16 mouse cellular contexts compared by ENCODE assay signal in genomic region chr8:46477747-46478458, GRCm38 (mm10). TPM values are rescaled to one million over a fixed set of nuclear protein-coding genes. Genes with fewer than 3 reads are reported as not detected.
DNase-seq lines count a peak whose midpoint lies in the region; ATAC-seq and TF ChIP-seq lines count a peak whose summit lies in the region.
"Had no signal": no experiment of that assay in that cellular context is flagged by ENCODE, and none has a peak within 500 bp of the region (broad histone marks: within the 10 kb centered on the region; RNA-seq: fewer than 3 reads in every experiment).

No protein-coding gene starts in this region.

- WGBS in heart, adult 2 months, result 71% methylated on average over 9 of the region's 9 CpGs
- 44% methylated on average over 9 of the region's 9 CpGs for WGBS in liver, postnatal 0 days (ENCODE audit: insufficient replicate concordance)
- 87% methylated on average over 9 of the region's 9 CpGs for WGBS in midbrain, embryonic 14.5 days

- intact Hi-C loops in heart, adult 2 months (cut with DNase I), result no loop called here

- no peaks in the 10 kb centered on the region for H3K9me3 ChIP-seq in liver, postnatal 0 days (ENCODE audit: low read length)
- H3K9me3 ChIP-seq in midbrain, embryonic 14.5 days (ENCODE audit: control insufficient read depth, low read length), result no peaks in the 10 kb centered on the region
- H3K9me3 ChIP-seq: forebrain, embryonic 12.5 days; limb, embryonic 13.5 days; megakaryocyte, embryonic 14.5 days had no signal

- H3K27ac ChIP-seq in heart, adult 2 months, result peak overlapping the region; percentile 92
- H3K27ac ChIP-seq in liver, postnatal 0 days (ENCODE audit: low read depth), result peak overlapping the region; percentile 90
- no peak overlapping the region for H3K27ac ChIP-seq in midbrain, embryonic 14.5 days (replicated peaks; ENCODE audit: low read depth, low read length)
- H3K27ac ChIP-seq: forebrain, embryonic 12.5 days; left cerebral cortex, adult 2 months; limb, embryonic 13.5 days had no signal

- H3K27me3 ChIP-seq in heart, adult 2 months (ENCODE audit: control insufficient read depth, insufficient read depth, low read length), result no peaks in the 10 kb centered on the region
- H3K27me3 ChIP-seq in liver, postnatal 0 days (ENCODE audit: insufficient read depth, low read length), result no peaks in the 10 kb centered on the region
- H3K27me3 ChIP-seq in midbrain, embryonic 14.5 days (ENCODE audit: control insufficient read depth, insufficient read depth, low read length), result no peaks in the 10 kb centered on the region
- H3K27me3 ChIP-seq: megakaryocyte, embryonic 14.5 days had no signal

- peaks cover 7% of the 10 kb centered on the region for H3K79me2 ChIP-seq in heart, adult 2 months (replicated peaks; ENCODE audit: control insufficient read depth, insufficient read depth, low read length)

- peak overlapping the region; percentile 74 for H3K4me2 ChIP-seq in liver, postnatal 0 days (ENCODE audit: low read depth, low read length)
- no peak overlapping the region for H3K4me2 ChIP-seq in midbrain, embryonic 14.5 days (ENCODE audit: low read length)
- H3K4me2 ChIP-seq: forebrain, embryonic 12.5 days; limb, embryonic 13.5 days had no signal

- no peak for TF ChIP-seq EP300 in heart, adult 2 months (IDR thresholded peaks at IDR 0.05; ENCODE audit: insufficient read depth, low read depth, low read length)
- no peak for TF ChIP-seq EP300 in liver, postnatal 0 days (IDR thresholded peaks at IDR 0.05; ENCODE audit: low read depth)

- H3K9ac ChIP-seq in heart, adult 2 months (ENCODE audit: low read depth, low read length), result no peak overlapping the region
- peak overlapping the region; percentile 66 for H3K9ac ChIP-seq in liver, postnatal 0 days (replicated peaks)
- H3K9ac ChIP-seq in midbrain, embryonic 14.5 days (replicated peaks; ENCODE audit: low read length), result no peak overlapping the region
- H3K9ac ChIP-seq: forebrain, embryonic 12.5 days; limb, embryonic 13.5 days had no signal

- DNase-seq in heart, adult 2 months, result no peak
- no peak for DNase-seq in heart, adult 11 months
- DNase-seq in spleen, postnatal 10 days (ENCODE audit: low spot score in 2 of 2), result peak; percentile 17 to 20
- DNase-seq in spleen, adult 18-20 months, result no peak
- DNase-seq in liver, postnatal 0 days, result no peak
- DNase-seq in midbrain, embryonic 14.5 days, result no peak
- no peak for DNase-seq in testis, postnatal 10 days (ENCODE audit: low spot score)
- no peak for DNase-seq in right cerebral cortex, postnatal 14 days
- DNase-seq: adrenal gland, adult 2 months; B cell, adult 2 months; cerebellum, adult 9-11 months had no signal

- no peak for TF ChIP-seq POLR2A in heart, adult 2 months (IDR thresholded peaks at IDR 0.05; ENCODE audit: insufficient read depth, low read depth, low read length)

- ATAC-seq in liver, postnatal 0 days, result peak; percentile 52
- ATAC-seq in midbrain, embryonic 14.5 days (ENCODE audit: low FRiP score, low TSS enrichment), result no peak
- ATAC-seq: inflammation-experienced regulatory T-cells, adult 6 months had no signal

- H3K4me3 ChIP-seq in heart, adult 2 months, result no peak overlapping the region
- peak overlapping the region; percentile 5; the same call in 1 of the 2 replicates for H3K4me3 ChIP-seq in liver, postnatal 0 days (ENCODE audit: low read depth, low read length)
- H3K4me3 ChIP-seq in midbrain, embryonic 14.5 days (replicated peaks; ENCODE audit: low read depth, low read length), result no peak overlapping the region
- H3K4me3 ChIP-seq: forebrain, embryonic 12.5 days; left cerebral cortex, adult 2 months; limb, embryonic 13.5 days; megakaryocyte, embryonic 14.5 days had no signal

- peaks cover 16% of the 10 kb centered on the region for H3K4me1 ChIP-seq in heart, adult 2 months (ENCODE audit: control insufficient read depth, insufficient read depth, low read length)
- H3K4me1 ChIP-seq in liver, postnatal 0 days (ENCODE audit: insufficient read depth), result peaks cover 54% of the 10 kb centered on the region
- 0 out of 2 replicates have a peak, but pooled peaks cover 7% of the 10 kb centered on the region for H3K4me1 ChIP-seq in midbrain, embryonic 14.5 days (ENCODE audit: control insufficient read depth, insufficient read depth, low read length)

- no peak for TF ChIP-seq CTCF in heart, adult 2 months (IDR thresholded peaks at IDR 0.05)
- TF ChIP-seq CTCF in liver, postnatal 0 days (IDR thresholded peaks at IDR 0.05; ENCODE audit: low read depth), result no peak

- peaks cover 8% of the 10 kb centered on the region for H3K36me3 ChIP-seq in heart, adult 2 months (ENCODE audit: control insufficient read depth, insufficient read depth, low read length)
- H3K36me3 ChIP-seq in liver, postnatal 0 days (replicated peaks; ENCODE audit: insufficient read depth, low read length), result peaks cover 27% of the 10 kb centered on the region
- H3K36me3 ChIP-seq in midbrain, embryonic 14.5 days (ENCODE audit: control insufficient read depth, insufficient read depth, low read length), result no peaks in the 10 kb centered on the region
- H3K36me3 ChIP-seq: forebrain, embryonic 12.5 days; limb, embryonic 13.5 days had no signal

RNA-seq across cellular contexts. Expression of gene Acsl1, which starts 7.1 kb away (rescaled TPM):
- 100 to 1,000 TPM; 774 to 911 TPM for total RNA-seq in heart, adult 2 months (2021)
- 330 and 577 TPM in 2 replicates for polyA plus RNA-seq in heart, adult 2 months (2012; rRNA removed)
- polyA plus RNA-seq in liver, postnatal 0 days (2015; fragmentation: Nextera tagmentation; extraction: Ambion mirVana), result 428 and 466 TPM in 2 replicates
- 13.9 and 20.0 TPM in 2 replicates for polyA plus RNA-seq in midbrain, embryonic 14.5 days (2014; fragmentation: Nextera tagmentation; extraction: Ambion mirVana)

Comparison
In these comparisons a context has a peak if more than half of its experiments do, and no peak if none do; other contexts are left out.
1. DNase-seq: peak in spleen, postnatal 10 days (2 of 2); none in heart, adult 2 months (0 of 2), heart, adult 11 months (single experiment), spleen, adult 18-20 months (0 of 2), liver, postnatal 0 days (single experiment), midbrain, embryonic 14.5 days (single experiment), testis, postnatal 10 days (single experiment) and right cerebral cortex, postnatal 14 days (single experiment).
2. RNA of gene Acsl1, which starts 7.1 kb away (polyA plus RNA-seq): 428 to 466 TPM in liver, postnatal 0 days and 330 to 577 TPM in heart, adult 2 months; 13.9 to 20.0 TPM in midbrain, embryonic 14.5 days; every median in the first group is over 10 times any median in the second.